Mouse (Mus musculus) embryonic facial prominence, embryonic 14.5 days (tissue): ENCODE measurements around the gene Pex5l. TPM values are rescaled to one million over a fixed set of nuclear protein-coding genes. Genes with fewer than 3 reads are reported as not detected.

Source experiments
- ATAC-seq: fragments of 200-750 bp; cut with Nextera tagmentation; 2 replicates; pipeline ENCODE4 v1.8.0; 2017; ENCODE audit warnings: low read depth, moderate number of reproducible peaks, moderate TSS enrichment
- DNase-seq: peaks from one replicate; pipeline ENCODE4 v3.0.0-alpha.2; 2015; ENCODE audit warnings: low spot score
- H3K27ac ChIP-seq: fragments of 300-500 bp; sonication (generic); replicated peaks from 2 replicates; pipeline ENCODE4 v1.5.1; 2014; ENCODE audit warnings: low read depth, mild to moderate bottlenecking, low read length, moderate library complexity
- H3K27me3 ChIP-seq: fragments of 300-500 bp; sonication (generic); replicated peaks from 2 replicates; pipeline ENCODE4 v1.6.1; 2014; ENCODE audit warnings: low read length; ENCODE audit not compliant: control insufficient read depth, insufficient read depth
- H3K36me3 ChIP-seq: fragments of 300-500 bp; sonication (generic); 2 replicates; pipeline ENCODE4 v1.6.1; 2014; ENCODE audit warnings: low read length, mixed read lengths; ENCODE audit not compliant: control insufficient read depth, insufficient read depth
- H3K4me1 ChIP-seq: fragments of 300-500 bp; sonication (generic); 2 replicates; pipeline ENCODE4 v1.6.1; 2014; ENCODE audit warnings: antibody characterized with exemption, low read length; ENCODE audit not compliant: control insufficient read depth, insufficient read depth
- H3K4me2 ChIP-seq: fragments of 300-500 bp; sonication (generic); 2 replicates; pipeline ENCODE4 v1.6.1; 2014; ENCODE audit warnings: low read depth, mild to moderate bottlenecking, low read length, moderate library complexity, mixed read lengths
- H3K4me3 ChIP-seq: fragments of 300-500 bp; sonication (generic); 2 replicates; pipeline ENCODE4 v1.5.1; 2014; ENCODE audit warnings: low read depth, mild to moderate bottlenecking, low read length
- H3K9ac ChIP-seq: fragments of 300-500 bp; sonication (generic); 2 replicates; pipeline ENCODE4 v1.6.1; 2014; ENCODE audit warnings: low read depth, mild to moderate bottlenecking, low read length, moderate library complexity, mixed read lengths
- H3K9me3 ChIP-seq: fragments of 300-500 bp; sonication (generic); 2 replicates; pipeline ENCODE4 v1.6.1; 2016; ENCODE audit warnings: low read length; ENCODE audit not compliant: control insufficient read depth
- WGBS: fragments of 180-500 bp; shearing (Covaris S2); extraction: QIAGEN DNeasy Blood & Tissue Kit; methylation state at CpG from one replicate; pipeline ENCODE4 v1.1.7; 2014; 5-methylcytosine and 5-hydroxymethylcytosine counted together
- polyA plus RNA-seq: library from polyadenylated mRNA; unstranded; fragments of >200 nt; fragmentation: Nextera tagmentation; extraction: Ambion mirVana; gene quantifications from 2 replicates; pipeline ENCODE4 v1.2.1, GENCODE M21; 2014

Gene Pex5l
- polyA plus RNA-seq, 1 experiment from 2014 or later: 1.6 TPM

- no peak for ATAC-seq
- Histone ChIP-seq H3K27ac (no peak overlapping the region), H3K9me3 (no peaks in the 10 kb centered on the region), H3K27me3 (no peaks in the 10 kb centered on the region), H3K36me3 (no peaks in the 10 kb centered on the region), H3K4me3 (no peak overlapping the region), H3K4me2 (no peak overlapping the region), H3K4me1 (no peaks in the 10 kb centered on the region), H3K9ac (no peak overlapping the region)
- WGBS: 68% methylated on average over 2 of the region's 2 CpGs
- DNase-seq: no peak
These were observed 67.4 kb downstream of the Pex5l start for GRCm38 (mm10) chr3:33075696-33076095.

GRCm38 (mm10) chr3:33074266-33074981 lies 68.6 kb downstream of the Pex5l start:
- Histone ChIP-seq H3K27ac (no peak overlapping the region), H3K4me3 (no peak overlapping the region), H3K9me3 (no peaks in the 10 kb centered on the region), H3K27me3 (no peaks in the 10 kb centered on the region), H3K9ac (no peak overlapping the region), H3K36me3 (no peaks in the 10 kb centered on the region), H3K4me2 (no peak overlapping the region), H3K4me1 (no peaks in the 10 kb centered on the region)
- DNase-seq: peak; percentile 21
- WGBS: 67% methylated on average over 10 of the region's 10 CpGs
- ATAC-seq: no peak

- H3K9ac ChIP-seq: no peak overlapping the region
- no peak overlapping the region for H3K27ac ChIP-seq
- H3K4me2 ChIP-seq: no peak overlapping the region
- 76% methylated on average over 1 of the region's 1 CpGs for WGBS
- H3K9me3 ChIP-seq: no peaks in the 10 kb centered on the region
- H3K4me1 ChIP-seq: no peaks in the 10 kb centered on the region
- no peak overlapping the region for H3K4me3 ChIP-seq
- ATAC-seq (no peak), DNase-seq (no peak)
- H3K27me3 ChIP-seq: no peaks in the 10 kb centered on the region
- no peaks in the 10 kb centered on the region for H3K36me3 ChIP-seq
These were observed 69.2 kb downstream of the Pex5l start for GRCm38 (mm10) chr3:33073905-33074265.

- H3K4me1 ChIP-seq: no peaks in the 10 kb centered on the region
- DNase-seq (no peak), ATAC-seq (no peak)
- no peak overlapping the region for H3K4me3 ChIP-seq
- H3K4me2 ChIP-seq: no peak overlapping the region
- WGBS: 95% methylated on average over 6 of the region's 6 CpGs
- no peaks in the 10 kb centered on the region for H3K27me3 ChIP-seq
- no peak overlapping the region for H3K9ac ChIP-seq
- H3K9me3 ChIP-seq: no peaks in the 10 kb centered on the region
- no peaks in the 10 kb centered on the region for H3K36me3 ChIP-seq
- H3K27ac ChIP-seq: no peak overlapping the region
These were observed 72.3 kb downstream of the Pex5l start for GRCm38 (mm10) chr3:33070771-33071170.

GRCm38 (mm10) chr3:33068146-33068545 lies 74.9 kb downstream of the Pex5l start:
- H3K4me1 ChIP-seq: no peaks in the 10 kb centered on the region
- no peak overlapping the region for H3K4me2 ChIP-seq
- no peaks in the 10 kb centered on the region for H3K36me3 ChIP-seq
- H3K27me3 ChIP-seq: no peaks in the 10 kb centered on the region
- WGBS: 76% methylated on average over 5 of the region's 5 CpGs
- no peak overlapping the region for H3K9ac ChIP-seq
- DNase-seq (no peak), ATAC-seq (no peak)
- H3K9me3 ChIP-seq: no peaks in the 10 kb centered on the region
- H3K27ac ChIP-seq: no peak overlapping the region
- no peak overlapping the region for H3K4me3 ChIP-seq

- Histone ChIP-seq H3K9ac (no peak overlapping the region), H3K4me2 (no peak overlapping the region), H3K4me3 (no peak overlapping the region), H3K9me3 (no peaks in the 10 kb centered on the region), H3K36me3 (no peaks in the 10 kb centered on the region), H3K27ac (no peak overlapping the region), H3K4me1 (no peaks in the 10 kb centered on the region), H3K27me3 (no peaks in the 10 kb centered on the region)
- peak; percentile 5 for DNase-seq
- 38% methylated on average over 6 of the region's 6 CpGs for WGBS
- ATAC-seq: no peak
These were observed 79.5 kb downstream of the Pex5l start for GRCm38 (mm10) chr3:33063590-33063989.

GRCm38 (mm10) chr3:33061428-33061827 lies 81.6 kb downstream of the Pex5l start:
- no peak for ATAC-seq
- no peak overlapping the region for H3K27ac ChIP-seq
- H3K36me3 ChIP-seq: no peaks in the 10 kb centered on the region
- H3K4me2 ChIP-seq: no peak overlapping the region
- H3K4me1 ChIP-seq: no peaks in the 10 kb centered on the region
- H3K4me3 ChIP-seq: no peak overlapping the region
- H3K27me3 ChIP-seq: no peaks in the 10 kb centered on the region
- no peaks in the 10 kb centered on the region for H3K9me3 ChIP-seq
- 71% methylated on average over 2 of the region's 2 CpGs for WGBS
- no peak overlapping the region for H3K9ac ChIP-seq
- no peak for DNase-seq

- H3K27ac ChIP-seq: no peak overlapping the region
- H3K9me3 ChIP-seq: no peaks in the 10 kb centered on the region
- WGBS: 79% methylated on average over 4 of the region's 4 CpGs
- no peaks in the 10 kb centered on the region for H3K36me3 ChIP-seq
- H3K4me3 ChIP-seq: no peak overlapping the region
- no peak overlapping the region for H3K9ac ChIP-seq
- no peak overlapping the region for H3K4me2 ChIP-seq
- no peak for ATAC-seq
- no peak for DNase-seq
- H3K4me1 ChIP-seq: no peaks in the 10 kb centered on the region
- H3K27me3 ChIP-seq: no peaks in the 10 kb centered on the region
These were observed 82.0 kb downstream of the Pex5l start for GRCm38 (mm10) chr3:33061016-33061415.

GRCm38 (mm10) chr3:33060343-33060937 lies 82.6 kb downstream of the Pex5l start:
- Histone ChIP-seq H3K27ac (no peak overlapping the region), H3K9ac (no peak overlapping the region), H3K36me3 (no peaks in the 10 kb centered on the region), H3K4me2 (no peak overlapping the region), H3K27me3 (no peaks in the 10 kb centered on the region), H3K4me3 (no peak overlapping the region), H3K4me1 (no peaks in the 10 kb centered on the region), H3K9me3 (no peaks in the 10 kb centered on the region)
- WGBS: 42% methylated on average over 7 of the region's 7 CpGs
- no peak for DNase-seq
- no peak for ATAC-seq
